Mouse (Mus musculus): ENCODE results near the gene Arid5b. TPM values are rescaled to one million over a fixed set of nuclear protein-coding genes. Genes with fewer than 3 reads are reported as not detected.
A peak's percentile ranks its signal among the peaks of the same experiment; 100 is the strongest.

Gene Arid5b
- polyA plus RNA-seq, 1 experiment from 2014 or later: 15.3 TPM

GRCm38 (mm10) chr10:68240094-68240803 is 38.3 kb downstream of the Arid5b start:
- H3K27ac ChIP-seq (ENCODE audit: low read depth, low read length): no peak overlapping the region

GRCm38 (mm10) chr10:68239426-68240070 is 39.0 kb downstream of the Arid5b start:
- no peak for ATAC-seq (replicated peaks; ENCODE audit: low FRiP score)
- H3K27ac ChIP-seq (ENCODE audit: low read depth, low read length): no peak overlapping the region
- peaks cover 6% of the 10 kb centered on the region; the same call in 1 of the 2 replicates for H3K36me3 ChIP-seq (ENCODE audit: control insufficient read depth, insufficient read depth, low read length)
- H3K4me2 ChIP-seq: no peak overlapping the region
- H3K9ac ChIP-seq (ENCODE audit: low read depth, low read length): no peak overlapping the region
- no peaks in the 10 kb centered on the region for H3K9me3 ChIP-seq (ENCODE audit: control insufficient read depth, low read length)
- H3K27me3 ChIP-seq (replicated peaks; ENCODE audit: control insufficient read depth, insufficient read depth, low read length): no peaks in the 10 kb centered on the region
- no peak for DNase-seq (ENCODE audit: low spot score)
- no peaks in the 10 kb centered on the region for H3K4me1 ChIP-seq (replicated peaks; ENCODE audit: control insufficient read depth, insufficient read depth, low read length)
- H3K4me3 ChIP-seq (ENCODE audit: low read depth, low read length): no peak overlapping the region
- WGBS: 80% methylated on average over 7 of the region's 7 CpGs

More at GRCm38 (mm10) chr10:68240094-68240803, 38.3 kb downstream of the Arid5b start:
- Histone ChIP-seq H3K4me3 (ENCODE audit: low read depth, low read length) (no peak overlapping the region), H3K27me3 (replicated peaks; ENCODE audit: control insufficient read depth, insufficient read depth, low read length) (no peaks in the 10 kb centered on the region), H3K4me1 (replicated peaks; ENCODE audit: control insufficient read depth, insufficient read depth, low read length) (no peaks in the 10 kb centered on the region), H3K9ac (ENCODE audit: low read depth, low read length) (no peak overlapping the region), H3K36me3 (ENCODE audit: control insufficient read depth, insufficient read depth, low read length) (peaks cover 6% of the 10 kb centered on the region; the same call in 1 of the 2 replicates), H3K4me2 (no peak overlapping the region), H3K9me3 (ENCODE audit: control insufficient read depth, low read length) (no peaks in the 10 kb centered on the region)
- ATAC-seq (replicated peaks; ENCODE audit: low FRiP score): no peak
- 82% methylated on average over 3 of the region's 3 CpGs for WGBS
- no peak for DNase-seq (ENCODE audit: low spot score)

GRCm38 (mm10) chr10:68238707-68239425 is 39.7 kb downstream of the Arid5b start:
- no peak overlapping the region for H3K4me2 ChIP-seq
- DNase-seq (ENCODE audit: low spot score) (no peak), ATAC-seq (replicated peaks; ENCODE audit: low FRiP score) (no peak)
- no peaks in the 10 kb centered on the region for H3K4me1 ChIP-seq (replicated peaks; ENCODE audit: control insufficient read depth, insufficient read depth, low read length)
- no peak overlapping the region for H3K9ac ChIP-seq (ENCODE audit: low read depth, low read length)
- H3K27ac ChIP-seq (ENCODE audit: low read depth, low read length): no peak overlapping the region
- H3K36me3 ChIP-seq (ENCODE audit: control insufficient read depth, insufficient read depth, low read length): peaks cover 6% of the 10 kb centered on the region; the same call in 1 of the 2 replicates
- no peak overlapping the region for H3K4me3 ChIP-seq (ENCODE audit: low read depth, low read length)
- 52% methylated on average over 5 of the region's 5 CpGs for WGBS
- H3K27me3 ChIP-seq (replicated peaks; ENCODE audit: control insufficient read depth, insufficient read depth, low read length): no peaks in the 10 kb centered on the region
- no peaks in the 10 kb centered on the region for H3K9me3 ChIP-seq (ENCODE audit: control insufficient read depth, low read length)

DNA sequence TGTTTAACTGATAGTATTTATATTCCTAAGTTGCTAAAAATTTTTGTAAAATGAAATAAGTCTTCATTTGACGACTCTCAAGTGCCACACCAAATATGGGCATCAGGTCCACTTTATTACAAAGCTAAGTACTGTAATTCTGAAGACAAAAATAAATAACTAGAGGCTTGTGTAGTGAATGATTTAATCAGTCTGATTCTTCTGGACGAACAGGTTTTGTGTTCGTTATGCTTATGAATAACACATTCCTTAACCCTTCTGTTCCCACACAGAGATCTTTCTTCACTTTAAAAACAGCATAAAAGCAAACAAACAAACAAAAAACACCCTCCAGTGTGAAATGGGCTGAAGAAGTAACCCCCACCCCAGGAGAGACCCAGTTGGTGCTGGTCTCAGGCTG is 40.4 kb downstream of the Arid5b start:
- Histone ChIP-seq H3K4me2 (no peak overlapping the region), H3K4me1 (replicated peaks; ENCODE audit: control insufficient read depth, insufficient read depth, low read length) (no peaks in the 10 kb centered on the region), H3K4me3 (ENCODE audit: low read depth, low read length) (no peak overlapping the region), H3K27me3 (replicated peaks; ENCODE audit: control insufficient read depth, insufficient read depth, low read length) (no peaks in the 10 kb centered on the region), H3K27ac (ENCODE audit: low read depth, low read length) (no peak overlapping the region), H3K36me3 (ENCODE audit: control insufficient read depth, insufficient read depth, low read length) (peaks cover 6% of the 10 kb centered on the region; the same call in 1 of the 2 replicates), H3K9ac (ENCODE audit: low read depth, low read length) (no peak overlapping the region), H3K9me3 (ENCODE audit: control insufficient read depth, low read length) (no peaks in the 10 kb centered on the region)
- ATAC-seq (replicated peaks; ENCODE audit: low FRiP score) (no peak), DNase-seq (ENCODE audit: low spot score) (no peak)
- WGBS: 67% methylated on average over 3 of the region's 3 CpGs

DNA sequence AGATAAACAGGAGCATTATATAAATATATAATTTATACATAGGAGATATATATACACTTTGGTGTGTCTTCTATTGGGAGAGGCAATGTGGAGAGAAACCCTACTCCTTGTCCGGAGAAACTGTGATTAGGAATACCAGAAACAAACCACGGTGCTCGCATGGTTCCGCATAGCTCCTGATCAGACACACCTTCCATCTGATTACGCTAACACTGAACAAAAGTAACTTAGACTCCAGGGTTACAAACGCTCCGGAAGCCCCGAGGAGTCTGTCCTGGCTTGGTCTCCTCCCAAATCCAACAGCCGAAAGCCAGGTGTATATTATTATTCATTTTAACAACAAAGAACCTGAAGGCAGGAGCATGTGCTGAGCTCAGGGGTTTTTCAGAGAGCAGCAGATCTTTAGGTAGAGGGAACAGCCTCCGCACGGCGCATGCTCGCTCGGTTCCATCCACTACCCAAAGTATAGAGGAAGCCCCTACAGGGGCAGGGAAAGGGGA is 41.5 kb downstream of the Arid5b start:
- no peak for ATAC-seq (replicated peaks; ENCODE audit: low FRiP score)
- peaks cover 2% of the 10 kb centered on the region; the same call in 1 of the 2 replicates for H3K36me3 ChIP-seq (ENCODE audit: control insufficient read depth, insufficient read depth, low read length)
- H3K4me1 ChIP-seq (replicated peaks; ENCODE audit: control insufficient read depth, insufficient read depth, low read length): no peaks in the 10 kb centered on the region
- H3K4me2 ChIP-seq: no peak overlapping the region
- H3K4me3 ChIP-seq (ENCODE audit: low read depth, low read length): no peak overlapping the region
- no peak overlapping the region for H3K9ac ChIP-seq (ENCODE audit: low read depth, low read length)
- no peaks in the 10 kb centered on the region for H3K9me3 ChIP-seq (ENCODE audit: control insufficient read depth, low read length)
- no peaks in the 10 kb centered on the region for H3K27me3 ChIP-seq (replicated peaks; ENCODE audit: control insufficient read depth, insufficient read depth, low read length)
- no peak overlapping the region for H3K27ac ChIP-seq (ENCODE audit: low read depth, low read length)
- DNase-seq (ENCODE audit: low spot score): no peak
- WGBS: 88% methylated on average over 14 of the region's 14 CpGs

DNA sequence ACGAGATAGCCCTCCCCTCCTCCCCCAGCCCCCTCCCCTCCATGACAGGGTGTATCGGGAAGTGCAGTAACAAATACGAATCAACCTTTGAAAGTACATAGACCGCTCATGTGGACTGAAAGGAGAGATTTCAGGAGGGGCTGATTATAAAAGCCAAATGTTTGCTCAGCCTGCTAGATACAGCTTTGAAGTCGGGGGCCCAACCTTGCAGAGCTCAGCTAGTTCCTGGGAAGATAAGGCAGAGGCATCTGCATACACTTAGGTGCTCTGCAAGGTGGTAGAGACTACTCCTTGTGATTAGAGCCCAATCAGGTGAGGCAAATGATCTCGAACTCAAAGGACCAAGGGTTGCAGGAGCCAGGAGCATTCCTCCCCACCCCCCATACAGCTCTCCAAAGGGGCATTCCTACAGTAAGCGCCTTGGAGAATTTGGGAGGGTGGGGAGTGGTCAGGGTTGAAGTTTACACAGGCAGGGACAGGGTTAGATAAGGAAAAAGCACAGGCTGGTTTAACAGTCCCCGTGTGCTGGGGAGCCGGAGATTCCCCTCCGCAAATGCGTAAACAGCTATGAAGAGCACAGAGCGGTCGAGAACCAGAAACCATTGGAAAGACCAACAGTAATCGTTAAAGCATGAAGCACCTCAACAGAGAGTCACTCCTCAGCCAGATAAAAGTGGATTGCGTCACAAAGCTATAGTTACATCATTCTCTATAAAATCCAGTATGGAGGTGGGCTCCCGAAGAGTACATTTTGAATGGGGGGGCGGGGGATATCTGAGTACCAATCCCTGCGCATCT is 47.0 kb downstream of the Arid5b start:
- no peak overlapping the region for H3K4me3 ChIP-seq (ENCODE audit: low read depth, low read length)
- no peaks in the 10 kb centered on the region for H3K9me3 ChIP-seq (ENCODE audit: control insufficient read depth, low read length)
- H3K27ac ChIP-seq (ENCODE audit: low read depth, low read length): peak overlapping the region; percentile 56; the same call in 1 of the 2 replicates
- H3K4me1 ChIP-seq (replicated peaks; ENCODE audit: control insufficient read depth, insufficient read depth, low read length): peaks cover 6% of the 10 kb centered on the region
- H3K27me3 ChIP-seq (replicated peaks; ENCODE audit: control insufficient read depth, insufficient read depth, low read length): no peaks in the 10 kb centered on the region
- 47% methylated on average over 18 of the region's 18 CpGs for WGBS
- H3K4me2 ChIP-seq: peak overlapping the region; percentile 26
- DNase-seq (ENCODE audit: low spot score): no peak
- H3K36me3 ChIP-seq (ENCODE audit: control insufficient read depth, insufficient read depth, low read length): peaks cover 3% of the 10 kb centered on the region; the same call in 1 of the 2 replicates
- peak; percentile 56 for ATAC-seq (replicated peaks; ENCODE audit: low FRiP score)
- no peak overlapping the region for H3K9ac ChIP-seq (ENCODE audit: low read depth, low read length)

DNA sequence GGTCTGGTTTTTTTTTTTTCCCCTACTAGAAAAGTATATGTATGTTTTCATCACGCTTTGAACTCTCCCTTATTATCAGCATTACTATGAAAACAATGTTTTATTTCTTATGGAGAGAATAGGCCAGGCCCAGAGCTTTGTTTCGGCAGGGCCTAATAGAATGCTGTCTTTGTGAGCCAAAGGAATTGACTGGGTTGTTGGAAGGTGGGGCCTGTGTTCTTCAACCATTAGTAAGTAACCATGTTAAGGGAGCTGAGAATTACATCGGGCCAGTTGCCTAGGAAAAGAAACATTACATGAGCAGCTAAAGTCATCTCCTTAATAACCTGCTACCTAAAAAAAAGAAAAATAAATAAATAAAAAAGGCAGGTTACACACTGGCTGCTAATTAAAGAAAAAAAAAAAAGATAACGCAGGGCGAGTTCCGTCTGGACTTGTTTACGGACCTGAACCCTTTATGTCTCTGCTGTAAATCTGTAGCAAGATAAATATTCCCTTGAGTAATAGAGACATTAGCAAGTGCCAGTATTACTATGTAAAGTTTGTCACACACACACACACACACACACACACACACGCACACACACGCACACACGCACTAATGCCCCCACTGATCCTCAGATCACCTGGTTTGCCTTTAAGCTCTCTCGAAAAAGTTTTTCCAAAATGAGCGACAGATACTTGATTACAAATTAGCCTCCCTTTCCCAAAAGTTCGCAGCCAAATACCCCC is 47.7 kb downstream of the Arid5b start:
- Histone ChIP-seq H3K4me1 (replicated peaks; ENCODE audit: control insufficient read depth, insufficient read depth, low read length) (peaks cover 6% of the 10 kb centered on the region), H3K9ac (ENCODE audit: low read depth, low read length) (no peak overlapping the region), H3K27ac (ENCODE audit: low read depth, low read length) (peak overlapping the region; percentile 56; the same call in 1 of the 2 replicates), H3K36me3 (ENCODE audit: control insufficient read depth, insufficient read depth, low read length) (peaks cover 3% of the 10 kb centered on the region; the same call in 1 of the 2 replicates), H3K9me3 (ENCODE audit: control insufficient read depth, low read length) (no peaks in the 10 kb centered on the region), H3K27me3 (replicated peaks; ENCODE audit: control insufficient read depth, insufficient read depth, low read length) (no peaks in the 10 kb centered on the region), H3K4me3 (ENCODE audit: low read depth, low read length) (no peak overlapping the region), H3K4me2 (peak overlapping the region; percentile 26)
- no peak for DNase-seq (ENCODE audit: low spot score)
- no peak for ATAC-seq (replicated peaks; ENCODE audit: low FRiP score)
- WGBS: 64% methylated on average over 13 of the region's 13 CpGs
